Mouse (Mus musculus) ES-Bruce4 (cell line): ENCODE data around the gene A030003K21Rik.
"Not testable (repeated sequence)": the region's sequence is repeated elsewhere in the genome, so short reads cannot be mapped to it uniquely, and the experiment has no call there.

Source experiments
- CTCF ChIP-seq: IDR thresholded peaks from one replicate; pipeline ENCODE4 v1.8.1; 2011; ENCODE audit warnings: low read depth, low read length
- EP300 ChIP-seq: IDR thresholded peaks from 2 replicates; pipeline ENCODE4 v1.6.1; 2011; ENCODE audit warnings: low read depth, low read length; ENCODE audit not compliant: insufficient read depth
- POLR2A ChIP-seq: IDR thresholded peaks from one replicate; pipeline ENCODE4 v1.8.1; 2011; ENCODE audit warnings: low read length; ENCODE audit not compliant: insufficient read depth

- not testable (repeated sequence) for TF ChIP-seq CTCF, EP300, POLR2A
Measured at GRCm38 (mm10) chr1:82913434-82913833, 29.8 kb downstream of the A030003K21Rik start.
